Mouse (Mus musculus) bone marrow macrophage, adult 2 months (primary cell): ENCODE results near the gene Iba57. TPM values are rescaled to one million over a fixed set of nuclear protein-coding genes. Genes with fewer than 3 reads are reported as not detected.

Source experiments
- H3K27ac ChIP-seq: 2 replicates; pipeline ENCODE4 v1.5.1; 2012; ENCODE audit warnings: low read depth, low read length; ENCODE audit not compliant: insufficient read depth
- H3K4me1 ChIP-seq: 2 replicates; pipeline ENCODE4 v1.6.1; 2012; ENCODE audit warnings: low read length; ENCODE audit not compliant: control insufficient read depth, insufficient read depth
- H3K4me3 ChIP-seq: 2 replicates; pipeline ENCODE4 v1.5.1; 2012; ENCODE audit warnings: mild to moderate bottlenecking, low read length, moderate library complexity; ENCODE audit not compliant: insufficient read depth
- CTCF ChIP-seq: IDR thresholded peaks from 2 replicates; pipeline ENCODE4 v1.5.1; 2012; ENCODE audit warnings: low read depth, mild to moderate bottlenecking, low read length, moderate library complexity
- POLR2A ChIP-seq: IDR thresholded peaks from 2 replicates; pipeline ENCODE4 v1.6.1; 2012; ENCODE audit warnings: mild to moderate bottlenecking, low read depth, low read length, borderline replicate concordance
- polyA plus RNA-seq: library from polyadenylated mRNA; stranded (reverse); fragments of >200 nt; gene quantifications from 2 replicates; pipeline ENCODE4 v1.2.4, GENCODE M21; 2012; ENCODE audit not compliant: missing spikeins, insufficient read depth, insufficient read length

Iba57 gene
- polyA plus RNA-seq, 1 experiment, result 3.3 TPM

- TF ChIP-seq CTCF (no peak), POLR2A (no peak)
- no peak overlapping the region for H3K4me3 ChIP-seq
- H3K27ac ChIP-seq, result no peak overlapping the region
- H3K4me1 ChIP-seq, result no peaks in the 10 kb centered on the region
Observed at GRCm38 (mm10) chr11:59155900-59156299, 7.6 kb downstream of the Iba57 start.

GRCm38 (mm10) chr11:59154220-59154619 lies 9.3 kb downstream of the Iba57 start:
- Histone ChIP-seq H3K27ac (no peak overlapping the region), H3K4me1 (no peaks in the 10 kb centered on the region), H3K4me3 (no peak overlapping the region)
- TF ChIP-seq CTCF (no peak), POLR2A (no peak)

GRCm38 (mm10) chr11:59151729-59152128 lies 11.8 kb downstream of the Iba57 start:
- TF ChIP-seq CTCF, result peak; percentile 21; the same call in 1 of the 2 replicates
- TF ChIP-seq POLR2A, result no peak
- Histone ChIP-seq H3K4me1 (no peaks in the 10 kb centered on the region), H3K4me3 (no peak overlapping the region), H3K27ac (no peak overlapping the region)

- H3K4me3 ChIP-seq, result no peak overlapping the region
- no peaks in the 10 kb centered on the region for H3K4me1 ChIP-seq
- H3K27ac ChIP-seq, result no peak overlapping the region
- TF ChIP-seq POLR2A (no peak), CTCF (no peak)
Observed at GRCm38 (mm10) chr11:59149302-59149701, 14.2 kb downstream of the Iba57 start.

GRCm38 (mm10) chr11:59142962-59143361 lies 20.6 kb downstream of the Iba57 start:
- TF ChIP-seq CTCF (no peak), POLR2A (no peak)
- H3K27ac ChIP-seq, result no peak overlapping the region
- peaks cover 2% of the 10 kb centered on the region; the same call in 1 of the 2 replicates for H3K4me1 ChIP-seq
- H3K4me3 ChIP-seq, result no peak overlapping the region

- Histone ChIP-seq H3K4me1 (peaks cover 2% of the 10 kb centered on the region; the same call in 1 of the 2 replicates), H3K27ac (no peak overlapping the region), H3K4me3 (peak overlapping the region; percentile 27; the same call in 1 of the 2 replicates)
- TF ChIP-seq CTCF (no peak), POLR2A (no peak)
Observed at GRCm38 (mm10) chr11:59141772-59142370, 21.7 kb downstream of the Iba57 start.

- no peak for TF ChIP-seq CTCF
- TF ChIP-seq POLR2A, result no peak
- Histone ChIP-seq H3K4me1 (peaks cover 2% of the 10 kb centered on the region; the same call in 1 of the 2 replicates), H3K4me3 (no peak overlapping the region), H3K27ac (no peak overlapping the region)
Observed at GRCm38 (mm10) chr11:59138537-59139486, 24.7 kb downstream of the Iba57 start.

- Histone ChIP-seq H3K4me1 (peaks cover 2% of the 10 kb centered on the region; the same call in 1 of the 2 replicates), H3K27ac (no peak overlapping the region), H3K4me3 (no peak overlapping the region)
- TF ChIP-seq CTCF, result no peak
- TF ChIP-seq POLR2A, result no peak
Observed at GRCm38 (mm10) chr11:59136994-59137706, 26.4 kb downstream of the Iba57 start.

- no peak within 1 kb of the TSS for H3K4me3 ChIP-seq
Observed at GRCm38 (mm10) chr11:59135904-59136452, 27.6 kb downstream of the Iba57 start, which contains the start of gene Obscn. Gene Obscn (minus strand): TSS chr11:59136402.

More at GRCm38 (mm10) chr11:59135904-59136452, 27.6 kb downstream of the Iba57 start, which contains the start of gene Obscn:
- TF ChIP-seq CTCF (no peak), POLR2A (no peak)
- no peaks in the 10 kb centered on the region for H3K4me1 ChIP-seq
- H3K27ac ChIP-seq, result no peak within 1 kb of the TSS
